Mouse (Mus musculus): ENCODE measurements around the gene Smim7.

Gene Smim7

GRCm38 (mm10) chr8:72570633-72571610 is at the start of gene Smim7:
Smim7 (minus strand) TSS chr8:72571088.
- DNase-seq: peak; percentile 98

- peak; percentile 19 for DNase-seq
These were observed 19.3 kb upstream of the Smim7 start for GRCm38 (mm10) chr8:72590198-72590597.

GRCm38 (mm10) chr8:72589286-72589685 is 18.4 kb upstream of the Smim7 start:
- no peak for DNase-seq

GRCm38 (mm10) chr8:72588865-72589264 is 18.0 kb upstream of the Smim7 start:
- DNase-seq: no peak

- DNase-seq: no peak
These were observed 16.9 kb upstream of the Smim7 start for GRCm38 (mm10) chr8:72587806-72588205.

- DNase-seq: no peak
These were observed 13.5 kb upstream of the Smim7 start for GRCm38 (mm10) chr8:72584390-72584789.

GRCm38 (mm10) chr8:72583056-72583771 is 12.3 kb upstream of the Smim7 start:
- DNase-seq: no peak

GRCm38 (mm10) chr8:72579374-72579773 is 8.5 kb upstream of the Smim7 start:
- DNase-seq: no peak

GRCm38 (mm10) chr8:72577941-72578340 is 7.1 kb upstream of the Smim7 start:
- DNase-seq: no peak

- no peak for DNase-seq
These were observed 6.4 kb upstream of the Smim7 start for GRCm38 (mm10) chr8:72577266-72577665.

GRCm38 (mm10) chr8:72575915-72576314 is 5.0 kb upstream of the Smim7 start:
- DNase-seq: no peak

- DNase-seq: no peak
These were observed 2.6 kb upstream of the Smim7 start for GRCm38 (mm10) chr8:72573450-72573849.

- peak; percentile 10 for DNase-seq
These were observed 1.6 kb upstream of the Smim7 start for GRCm38 (mm10) chr8:72572507-72572906.

- DNase-seq: peak; percentile 82
These were observed 954 bp upstream of the Smim7 start, which contains the start of gene Tmem38a for GRCm38 (mm10) chr8:72571611-72572473. Tmem38a (plus strand) TSS chr8:72572055.

GRCm38 (mm10) chr8:72565970-72566369 is 4.9 kb downstream of the Smim7 start:
- DNase-seq: no peak

GRCm38 (mm10) chr8:72561111-72561689 is 9.7 kb downstream of the Smim7 start:
- DNase-seq: no peak

- no peak for DNase-seq
These were observed 15.1 kb downstream of the Smim7 start for GRCm38 (mm10) chr8:72555770-72556169.

- no peak for DNase-seq
These were observed 21.5 kb downstream of the Smim7 start for GRCm38 (mm10) chr8:72549314-72549892.

GRCm38 (mm10) chr8:72548644-72549313 is 22.1 kb downstream of the Smim7 start:
- DNase-seq: no peak

GRCm38 (mm10) chr8:72547802-72548643 is 22.9 kb downstream of the Smim7 start, which contains the start of gene Med26:
Med26 (minus strand) TSS chr8:72548270.
- DNase-seq: peak; percentile 100
